Mouse (Mus musculus): ENCODE results near the gene Slc9a9.

Gene Slc9a9

DNA sequence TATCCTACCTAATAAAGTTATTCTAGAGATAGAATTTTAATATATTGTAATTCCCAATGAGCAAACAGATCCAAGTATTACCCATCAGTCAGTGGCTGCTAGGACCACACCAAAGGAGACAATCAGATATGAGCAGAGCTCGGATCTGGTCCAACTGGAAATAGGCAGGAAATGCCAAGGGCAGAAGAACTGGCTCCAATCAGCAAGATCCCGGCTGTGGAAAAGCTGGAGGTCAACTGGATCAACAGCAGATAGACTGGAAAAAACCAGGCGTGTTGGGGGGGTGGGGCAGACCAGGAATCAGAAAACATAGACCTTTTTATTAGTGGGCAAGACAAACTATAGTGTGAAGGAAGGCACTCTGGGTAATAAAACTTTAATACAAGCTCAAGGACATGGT lies 550.3 kb downstream of the Slc9a9 start:
- CTCF ChIA-PET, result no interaction called here
- POLR2A ChIA-PET, result no interaction called here

DNA sequence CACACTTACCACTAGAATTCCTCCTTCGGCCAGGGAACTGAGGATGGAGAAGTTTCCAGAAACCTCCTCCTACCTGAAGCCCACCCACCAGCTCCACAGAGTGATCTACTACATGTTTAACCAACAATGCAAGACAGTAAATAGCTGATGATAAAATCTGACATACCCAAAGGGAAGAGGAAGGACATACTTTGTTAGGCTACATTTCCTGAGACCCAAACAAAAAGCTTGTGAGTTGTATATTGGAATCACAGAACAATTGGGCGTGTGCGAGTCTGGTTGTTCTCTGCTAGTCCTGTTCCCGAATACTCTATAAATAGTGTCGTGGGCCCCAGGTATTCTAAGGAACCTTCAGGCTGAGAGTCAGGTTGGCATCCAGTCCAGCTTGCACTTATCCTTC lies 551.6 kb downstream of the Slc9a9 start:
- POLR2A ChIA-PET, result no interaction called here
- CTCF ChIA-PET, result no interaction called here

GRCm38 (mm10) chr9:95226986-95227385 lies 557.3 kb downstream of the Slc9a9 start:
- ChIA-PET CTCF (no interaction called here), POLR2A (no interaction called here)

- ChIA-PET POLR2A (no interaction called here), CTCF (interaction anchor here in 1 of 4 experiments (0.6 kb wide), 2 partner anchors 10 to 487 kb away, joined by 3 to 4 read pairs; no protein-coding TSS in a partner anchor)
Measured at GRCm38 (mm10) chr9:95228123-95228522, 558.4 kb downstream of the Slc9a9 start.

- CTCF ChIA-PET, result no interaction called here
- POLR2A ChIA-PET, result no interaction called here
Measured at GRCm38 (mm10) chr9:95229147-95229546, 559.4 kb downstream of the Slc9a9 start.

- ChIA-PET POLR2A (interaction anchor here in 1 of 4 experiments (1.2 kb wide), 1 partner anchor 14 kb away, joined by 4 read pairs; no protein-coding TSS in a partner anchor), CTCF (no interaction called here)
Measured at GRCm38 (mm10) chr9:95239900-95240299, 570.2 kb downstream of the Slc9a9 start.

- CTCF ChIA-PET, result no interaction called here
- POLR2A ChIA-PET, result no interaction called here
Measured at GRCm38 (mm10) chr9:95242628-95243195, 573.0 kb downstream of the Slc9a9 start.

DNA sequence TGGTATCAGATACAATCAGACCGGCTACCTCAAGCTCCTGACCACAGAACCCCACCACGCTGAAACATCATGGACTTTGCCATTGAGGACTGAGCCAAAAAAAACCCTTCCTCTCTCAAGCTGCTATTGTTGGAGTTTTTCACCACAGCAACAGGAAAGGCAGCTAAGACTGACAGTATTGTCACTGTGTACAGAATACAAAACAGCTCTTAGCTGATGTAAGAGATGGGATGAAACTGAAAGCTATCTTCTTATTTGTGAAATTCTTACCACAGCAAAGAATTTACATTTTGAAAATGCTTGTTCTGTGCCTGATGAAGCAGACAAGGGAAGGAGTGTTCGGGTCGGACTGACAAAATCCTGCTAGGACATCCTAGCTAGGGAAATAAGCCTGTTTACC lies 584.5 kb downstream of the Slc9a9 start:
- ChIA-PET POLR2A (interaction anchor here in 2 of 4 experiments (0.5 to 1.4 kb wide), 2 partner anchors 10 to 14 kb away, joined by 4 to 5 read pairs; no protein-coding TSS in a partner anchor), CTCF (no interaction called here)

- ChIA-PET CTCF (no interaction called here), POLR2A (no interaction called here)
Measured at GRCm38 (mm10) chr9:95255844-95256243, 586.1 kb downstream of the Slc9a9 start.

- CTCF ChIA-PET, result no interaction called here
- POLR2A ChIA-PET, result interaction anchor here in 1 of 4 experiments (0.6 kb wide), 1 partner anchor 21 kb away, joined by 3 read pairs; no protein-coding TSS in a partner anchor
Measured at GRCm38 (mm10) chr9:95256680-95257316, 587.1 kb downstream of the Slc9a9 start.

DNA sequence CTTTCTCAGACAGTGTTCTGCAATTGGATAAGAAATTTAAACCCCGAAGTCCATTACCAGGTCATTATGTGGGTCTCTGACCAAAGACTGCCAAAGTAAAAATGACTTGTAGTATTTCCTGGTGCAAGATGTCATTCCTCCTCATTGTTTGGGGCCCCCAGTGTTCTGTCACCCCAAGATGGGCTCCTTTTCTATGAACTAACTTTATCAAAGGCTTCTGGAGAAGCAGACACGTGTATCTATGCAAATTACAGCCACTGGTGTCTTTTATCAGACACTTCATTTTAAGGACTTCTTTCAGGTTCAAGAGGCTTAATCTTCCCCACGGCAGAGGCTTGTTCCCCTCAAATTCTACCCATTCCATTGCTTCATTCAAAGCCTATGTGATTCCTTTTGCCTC lies 593.1 kb downstream of the Slc9a9 start:
- ChIA-PET CTCF (no interaction called here), POLR2A (interaction anchor here in 1 of 4 experiments (0.6 kb wide), 1 partner anchor 111 kb away, joined by 3 read pairs; no protein-coding TSS in a partner anchor)

- ChIA-PET POLR2A (interaction anchor here in 1 of 4 experiments (0.7 kb wide), 1 partner anchor 10 kb away, joined by 5 read pairs; no protein-coding TSS in a partner anchor), CTCF (no interaction called here)
Measured at GRCm38 (mm10) chr9:95263867-95264509, 594.3 kb downstream of the Slc9a9 start.

GRCm38 (mm10) chr9:95266179-95266578 lies 596.5 kb downstream of the Slc9a9 start:
- ChIA-PET CTCF (no interaction called here), POLR2A (no interaction called here)

DNA sequence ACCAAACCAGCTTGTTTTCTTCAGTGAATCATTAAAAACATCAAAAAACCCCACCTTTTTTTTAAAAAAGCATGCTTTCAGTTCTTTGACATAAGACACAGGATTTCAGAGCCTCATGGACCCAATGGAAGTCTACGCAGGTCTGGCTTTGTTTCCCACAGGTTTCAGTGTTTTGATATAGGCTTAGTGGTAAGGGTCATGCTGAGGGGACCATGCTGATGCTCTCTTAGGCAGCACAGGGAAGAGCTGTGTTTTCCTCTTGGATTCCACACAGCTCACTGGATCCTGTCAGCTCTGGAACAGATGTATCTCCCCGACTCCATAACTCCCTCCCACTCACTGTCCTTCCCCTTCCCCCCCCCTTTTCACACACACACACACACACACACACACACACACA lies 597.2 kb downstream of the Slc9a9 start:
- ChIA-PET POLR2A (no interaction called here), CTCF (no interaction called here)

- CTCF ChIA-PET, result no interaction called here
Measured at GRCm38 (mm10) chr9:95279590-95280344, 610.1 kb downstream of the Slc9a9 start.

More at GRCm38 (mm10) chr9:95279590-95280344, 610.1 kb downstream of the Slc9a9 start:
- POLR2A ChIA-PET, result no interaction called here

Measured in embryonic stem cell, embryonic (primary cell).